Mouse (Mus musculus): ENCODE results near the gene Grid2ip. TPM values are rescaled to one million over a fixed set of nuclear protein-coding genes. Genes with fewer than 3 reads are reported as not detected.

Grid2ip gene
- polyA plus RNA-seq, 1 experiment from 2014 or later: 0.60 TPM

DNA sequence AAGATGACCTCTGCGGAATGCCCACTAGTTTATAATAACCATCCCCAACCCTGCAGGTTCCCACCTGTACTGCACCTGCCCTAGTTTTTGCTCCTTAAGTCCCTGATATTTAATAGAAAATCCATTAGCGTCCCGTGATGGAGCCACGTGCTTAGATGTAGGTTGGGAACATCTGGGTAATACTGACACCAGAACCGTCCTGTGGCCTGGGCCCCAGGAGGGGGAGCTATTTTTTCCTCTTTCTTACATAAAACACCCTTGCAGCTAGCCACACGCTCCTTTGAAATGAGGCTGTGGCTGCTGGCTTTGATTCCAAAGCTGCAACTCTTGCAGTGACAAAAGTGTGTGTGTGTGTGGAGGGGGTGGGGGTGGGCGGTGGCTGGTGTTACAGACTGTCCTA lies 2.1 kb downstream of the Grid2ip start:
- H3K36me3 ChIP-seq (replicated peaks; ENCODE audit: control insufficient read depth, insufficient read depth): no peaks in the 10 kb centered on the region
- peaks cover 15% of the 10 kb centered on the region for H3K4me1 ChIP-seq (replicated peaks; ENCODE audit: control insufficient read depth, insufficient read depth, low read length)
- no peak overlapping the region for H3K27ac ChIP-seq
- no peak overlapping the region for H3K4me2 ChIP-seq (replicated peaks)
- H3K4me3 ChIP-seq (replicated peaks; ENCODE audit: low read length): no peak overlapping the region
- 39% methylated on average over 7 of the region's 7 CpGs for WGBS
- ATAC-seq (ENCODE audit: low FRiP score): no peak
- DNase-seq (ENCODE audit: low spot score): no peak
- peaks cover 21% of the 10 kb centered on the region for H3K27me3 ChIP-seq (ENCODE audit: control insufficient read depth, insufficient read depth, low read length)
- H3K9me3 ChIP-seq (ENCODE audit: control insufficient read depth, low read length): no peaks in the 10 kb centered on the region
- H3K9ac ChIP-seq: no peak overlapping the region

GRCm38 (mm10) chr5:143360000-143360399 lies 2.9 kb downstream of the Grid2ip start:
- Histone ChIP-seq H3K4me1 (replicated peaks; ENCODE audit: control insufficient read depth, insufficient read depth, low read length) (peaks cover 15% of the 10 kb centered on the region), H3K9me3 (ENCODE audit: control insufficient read depth, low read length) (no peaks in the 10 kb centered on the region), H3K36me3 (replicated peaks; ENCODE audit: control insufficient read depth, insufficient read depth) (no peaks in the 10 kb centered on the region), H3K9ac (no peak overlapping the region), H3K4me2 (replicated peaks) (no peak overlapping the region), H3K4me3 (replicated peaks; ENCODE audit: low read length) (no peak overlapping the region), H3K27ac (no peak overlapping the region), H3K27me3 (ENCODE audit: control insufficient read depth, insufficient read depth, low read length) (peaks cover 25% of the 10 kb centered on the region)
- ATAC-seq (ENCODE audit: low FRiP score): no peak
- 60% methylated on average over 5 of the region's 5 CpGs for WGBS
- no peak for DNase-seq (ENCODE audit: low spot score)

DNA sequence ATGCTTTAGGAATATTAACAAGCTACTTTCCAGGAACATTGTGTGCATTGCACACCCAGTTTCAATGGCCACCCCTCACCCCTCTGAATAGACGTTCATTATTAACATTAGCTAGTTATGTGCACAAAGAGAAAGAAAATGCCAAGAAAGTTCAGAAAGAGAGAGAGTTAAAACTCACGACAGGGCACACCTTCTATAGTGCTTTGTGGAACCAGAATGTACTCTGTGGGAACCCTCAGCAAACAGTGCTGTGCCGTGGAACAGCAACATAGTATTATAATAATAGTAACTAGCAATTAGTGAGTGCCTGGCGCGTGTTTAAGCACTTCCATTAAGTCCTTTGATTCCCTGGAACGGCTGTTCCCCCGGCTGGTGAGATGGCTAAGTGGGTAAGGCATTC lies 4.3 kb downstream of the Grid2ip start:
- ATAC-seq (ENCODE audit: low FRiP score): no peak
- WGBS: 62% methylated on average over 7 of the region's 7 CpGs
- peaks cover 32% of the 10 kb centered on the region for H3K27me3 ChIP-seq (ENCODE audit: control insufficient read depth, insufficient read depth, low read length)

DNA sequence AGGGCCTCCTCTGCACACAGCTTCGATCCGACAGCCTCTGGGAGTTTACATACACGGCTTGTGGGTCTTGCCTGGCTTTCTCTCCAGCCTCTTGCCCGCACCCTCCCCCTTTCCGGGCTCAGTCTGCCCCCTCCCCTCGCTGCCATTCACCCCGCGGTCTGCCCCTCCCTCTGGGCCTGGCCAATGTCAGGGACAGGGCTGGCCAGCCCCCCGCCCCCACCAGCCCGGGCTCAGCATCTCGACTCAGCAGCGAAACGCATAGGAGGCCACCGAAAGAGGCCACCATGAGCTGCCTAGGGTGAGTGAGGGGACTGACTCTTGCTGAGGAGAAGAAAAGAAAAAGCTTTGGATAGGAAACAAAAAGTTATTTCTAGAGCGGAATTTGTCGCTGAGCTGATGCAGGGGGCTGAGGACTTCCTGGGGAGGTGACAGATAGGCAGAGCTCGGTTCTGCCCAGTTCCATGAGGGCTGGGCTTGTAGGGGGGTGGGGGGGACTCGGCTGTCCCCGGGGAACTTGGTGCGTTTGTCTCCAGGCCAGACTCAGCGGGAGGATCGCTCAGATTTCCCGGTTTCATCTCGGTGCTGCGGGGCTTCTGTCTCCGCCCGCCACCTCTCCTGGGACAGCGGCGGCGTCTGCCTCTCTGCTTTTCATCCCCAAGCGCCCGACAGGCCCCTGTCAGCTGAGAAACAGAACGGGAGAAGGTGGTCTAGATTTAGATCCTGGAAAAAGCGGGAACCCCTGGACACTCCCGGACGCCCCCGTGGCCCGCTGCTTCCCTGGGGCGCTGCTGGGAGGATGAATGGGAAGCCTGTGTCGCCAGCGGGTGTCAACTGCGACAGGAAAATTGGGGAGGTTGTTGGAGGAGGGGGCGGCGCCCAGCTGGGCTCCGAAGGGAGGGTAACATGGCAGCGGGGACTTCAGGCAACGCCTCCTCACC lies 6.8 kb downstream of the Grid2ip start:
- ATAC-seq (ENCODE audit: low FRiP score) (peak; percentile 60; the same call in 1 of the 2 replicates), DNase-seq (ENCODE audit: low spot score) (peak; percentile 44)
- H3K4me1 ChIP-seq (replicated peaks; ENCODE audit: control insufficient read depth, insufficient read depth, low read length): peaks cover 7% of the 10 kb centered on the region
- no peaks in the 10 kb centered on the region for H3K36me3 ChIP-seq (replicated peaks; ENCODE audit: control insufficient read depth, insufficient read depth)
- WGBS: 1% methylated on average over 47 of the region's 47 CpGs
- H3K27ac ChIP-seq: no peak overlapping the region
- peak overlapping the region; percentile 97 for H3K4me2 ChIP-seq (replicated peaks)
- peak overlapping the region; percentile 43 for H3K4me3 ChIP-seq (replicated peaks; ENCODE audit: low read length)
- H3K9me3 ChIP-seq (ENCODE audit: control insufficient read depth, low read length): no peaks in the 10 kb centered on the region
- peaks cover 28% of the 10 kb centered on the region for H3K27me3 ChIP-seq (ENCODE audit: control insufficient read depth, insufficient read depth, low read length)
- H3K9ac ChIP-seq: peak overlapping the region; percentile 62

More for the DNA sequence above, 4.3 kb downstream of the Grid2ip start:
- H3K27ac ChIP-seq: no peak overlapping the region
- no peak for DNase-seq (ENCODE audit: low spot score)
- H3K36me3 ChIP-seq (replicated peaks; ENCODE audit: control insufficient read depth, insufficient read depth): no peaks in the 10 kb centered on the region
- H3K4me2 ChIP-seq (replicated peaks): no peak overlapping the region
- H3K9ac ChIP-seq: no peak overlapping the region
- no peaks in the 10 kb centered on the region for H3K9me3 ChIP-seq (ENCODE audit: control insufficient read depth, low read length)
- H3K4me3 ChIP-seq (replicated peaks; ENCODE audit: low read length): no peak overlapping the region
- H3K4me1 ChIP-seq (replicated peaks; ENCODE audit: control insufficient read depth, insufficient read depth, low read length): peaks cover 15% of the 10 kb centered on the region

DNA sequence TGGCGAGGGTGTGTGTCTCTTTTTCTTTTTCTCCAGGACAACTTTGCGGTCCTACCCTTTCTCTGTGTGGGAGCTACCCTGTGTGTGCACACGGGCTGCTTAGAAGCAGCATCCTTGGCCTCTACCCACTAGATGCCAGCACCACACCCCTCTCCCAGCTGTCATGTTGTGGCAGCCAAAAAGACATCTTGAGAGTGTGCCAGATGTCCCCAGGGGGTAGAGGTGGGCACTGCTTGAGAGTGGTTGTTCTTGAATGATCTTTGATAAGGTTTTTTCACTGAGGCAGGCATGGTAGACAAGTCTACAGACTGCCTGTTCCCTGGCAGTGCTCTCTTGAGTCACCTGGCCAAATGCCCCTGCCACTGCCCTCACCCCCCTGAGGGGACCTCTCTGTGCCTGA lies 10.8 kb downstream of the Grid2ip start:
- H3K4me1 ChIP-seq (replicated peaks; ENCODE audit: control insufficient read depth, insufficient read depth, low read length): peaks cover 14% of the 10 kb centered on the region
- DNase-seq (ENCODE audit: low spot score) (no peak), ATAC-seq (ENCODE audit: low FRiP score) (no peak)
- H3K27ac ChIP-seq: no peak overlapping the region
- H3K36me3 ChIP-seq (replicated peaks; ENCODE audit: control insufficient read depth, insufficient read depth): no peaks in the 10 kb centered on the region
- 78% methylated on average over 3 of the region's 3 CpGs for WGBS
- no peak overlapping the region for H3K9ac ChIP-seq
- no peak overlapping the region for H3K4me3 ChIP-seq (replicated peaks; ENCODE audit: low read length)
- no peaks in the 10 kb centered on the region for H3K9me3 ChIP-seq (ENCODE audit: control insufficient read depth, low read length)
- H3K4me2 ChIP-seq (replicated peaks): no peak overlapping the region
- H3K27me3 ChIP-seq (ENCODE audit: control insufficient read depth, insufficient read depth, low read length): peaks cover 67% of the 10 kb centered on the region

DNA sequence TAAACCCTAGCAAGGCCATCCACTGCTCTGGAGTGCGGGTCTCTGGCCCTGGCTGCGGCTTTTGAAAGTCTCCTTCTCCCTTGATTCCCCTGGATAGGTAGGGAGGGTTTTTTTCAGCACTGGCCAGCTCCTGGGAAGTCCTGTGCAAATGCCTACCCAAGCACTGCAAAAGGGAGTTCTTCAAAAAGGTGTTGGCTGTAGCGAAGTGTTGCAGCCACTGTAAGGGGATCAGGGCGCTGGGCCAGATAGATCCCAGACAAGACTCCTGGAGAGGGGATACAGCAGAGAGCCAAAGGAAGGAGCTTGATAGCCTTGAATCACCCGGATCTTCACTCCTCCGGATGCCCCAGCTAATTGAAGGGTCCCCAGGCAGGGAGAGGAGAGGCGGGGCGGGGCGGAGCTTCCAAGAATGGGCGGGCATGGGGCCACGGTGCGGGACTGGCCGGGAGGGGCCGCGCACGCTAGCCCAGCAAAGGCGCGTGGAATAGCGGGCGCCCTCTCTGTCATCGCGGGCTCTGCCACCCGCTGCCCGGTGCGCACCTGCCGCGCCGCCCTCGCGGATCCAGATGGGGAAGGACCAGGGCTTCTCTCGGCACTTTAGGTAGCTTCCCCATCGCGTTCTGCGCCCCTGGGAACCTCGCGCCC lies 12.6 kb downstream of the Grid2ip start:
- Histone ChIP-seq H3K4me3 (replicated peaks; ENCODE audit: low read length) (peak overlapping the region; percentile 19), H3K9me3 (ENCODE audit: control insufficient read depth, low read length) (no peaks in the 10 kb centered on the region), H3K4me1 (replicated peaks; ENCODE audit: control insufficient read depth, insufficient read depth, low read length) (peaks cover 7% of the 10 kb centered on the region), H3K27ac (no peak overlapping the region), H3K27me3 (ENCODE audit: control insufficient read depth, insufficient read depth, low read length) (peaks cover 84% of the 10 kb centered on the region), H3K4me2 (replicated peaks) (peak overlapping the region; percentile 54), H3K36me3 (replicated peaks; ENCODE audit: control insufficient read depth, insufficient read depth) (no peaks in the 10 kb centered on the region), H3K9ac (0 out of 2 replicates have a peak overlapping the region, but pooled peaks have one; percentile 21)
- DNase-seq (ENCODE audit: low spot score) (no peak), ATAC-seq (ENCODE audit: low FRiP score) (no peak)
- 2% methylated on average over 35 of the region's 36 CpGs for WGBS

GRCm38 (mm10) chr5:143370416-143371145 lies 13.4 kb downstream of the Grid2ip start:
- 23% methylated on average over 17 of the region's 17 CpGs for WGBS
- Histone ChIP-seq H3K4me3 (replicated peaks; ENCODE audit: low read length) (peak overlapping the region; percentile 19), H3K27ac (no peak overlapping the region), H3K36me3 (replicated peaks; ENCODE audit: control insufficient read depth, insufficient read depth) (no peaks in the 10 kb centered on the region), H3K9ac (0 out of 2 replicates have a peak overlapping the region, but pooled peaks have one; percentile 21), H3K4me1 (replicated peaks; ENCODE audit: control insufficient read depth, insufficient read depth, low read length) (peaks cover 7% of the 10 kb centered on the region), H3K9me3 (ENCODE audit: control insufficient read depth, low read length) (no peaks in the 10 kb centered on the region), H3K4me2 (replicated peaks) (peak overlapping the region; percentile 54), H3K27me3 (ENCODE audit: control insufficient read depth, insufficient read depth, low read length) (peaks cover 86% of the 10 kb centered on the region)
- no peak for DNase-seq (ENCODE audit: low spot score)
- ATAC-seq (ENCODE audit: low FRiP score): no peak

DNA sequence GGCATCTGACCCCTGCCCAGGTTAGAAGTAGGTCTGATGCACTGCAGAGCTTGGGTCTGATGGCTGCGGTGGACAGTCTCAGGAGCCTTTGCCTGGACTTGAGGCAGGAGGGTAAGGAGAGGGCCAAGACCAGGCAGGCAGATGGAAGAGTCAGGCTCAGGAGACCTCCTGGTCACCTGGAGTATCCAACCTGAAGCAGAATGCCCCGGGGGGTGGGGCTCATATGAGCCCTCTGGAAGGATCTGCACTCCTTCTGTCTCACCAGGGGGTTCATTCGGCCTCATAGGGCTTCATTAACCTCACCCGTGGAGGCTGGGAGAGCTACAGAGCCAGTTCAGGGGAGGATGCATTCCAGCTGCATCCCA lies 14.0 kb downstream of the Grid2ip start:
- no peak overlapping the region for H3K27ac ChIP-seq
- DNase-seq (ENCODE audit: low spot score) (no peak), ATAC-seq (ENCODE audit: low FRiP score) (no peak)
- no peaks in the 10 kb centered on the region for H3K9me3 ChIP-seq (ENCODE audit: control insufficient read depth, low read length)
- WGBS: 54% methylated on average over 4 of the region's 4 CpGs
- peaks cover 83% of the 10 kb centered on the region for H3K27me3 ChIP-seq (ENCODE audit: control insufficient read depth, insufficient read depth, low read length)
- no peak overlapping the region for H3K4me2 ChIP-seq (replicated peaks)
- H3K4me1 ChIP-seq (replicated peaks; ENCODE audit: control insufficient read depth, insufficient read depth, low read length): peaks cover 7% of the 10 kb centered on the region
- no peak overlapping the region for H3K9ac ChIP-seq
- H3K4me3 ChIP-seq (replicated peaks; ENCODE audit: low read length): no peak overlapping the region
- H3K36me3 ChIP-seq (replicated peaks; ENCODE audit: control insufficient read depth, insufficient read depth): no peaks in the 10 kb centered on the region

- DNase-seq (ENCODE audit: low spot score) (no peak), ATAC-seq (ENCODE audit: low FRiP score) (no peak)
- Histone ChIP-seq H3K4me1 (replicated peaks; ENCODE audit: control insufficient read depth, insufficient read depth, low read length) (peaks cover 7% of the 10 kb centered on the region), H3K9ac (peak overlapping the region; percentile 42; the same call in 1 of the 2 replicates), H3K36me3 (replicated peaks; ENCODE audit: control insufficient read depth, insufficient read depth) (no peaks in the 10 kb centered on the region), H3K4me3 (replicated peaks; ENCODE audit: low read length) (peak overlapping the region; percentile 28), H3K4me2 (replicated peaks) (peak overlapping the region; percentile 54), H3K27ac (no peak overlapping the region), H3K27me3 (ENCODE audit: control insufficient read depth, insufficient read depth, low read length) (peaks cover 78% of the 10 kb centered on the region), H3K9me3 (ENCODE audit: control insufficient read depth, low read length) (no peaks in the 10 kb centered on the region)
- WGBS: 1% methylated on average over 35 of the region's 35 CpGs
Measured at GRCm38 (mm10) chr5:143372818-143373217, 15.7 kb downstream of the Grid2ip start.
